Mouse (Mus musculus) MEL (cell line): Measurements from ENCODE around the gene Galntl6.

Experiments
- CHD1 ChIP-seq: IDR thresholded peaks from 2 replicates; pipeline ENCODE4 v1.6.1; 2012; ENCODE audit warnings: low read depth, mild to moderate bottlenecking, inconsistent platforms, low read length, improper control_type of control experiment
- JUND ChIP-seq: IDR thresholded peaks from 2 replicates; pipeline ENCODE4 v1.6.1; 2011; ENCODE audit warnings: low read depth, mild to moderate bottlenecking, improper control_type of control experiment, low read length
- TCF12 ChIP-seq: IDR thresholded peaks from 2 replicates; pipeline ENCODE4 v1.6.1; 2014; ENCODE audit warnings: low read depth, mild to moderate bottlenecking, inconsistent platforms, low read length, improper control_type of control experiment, moderate library complexity

- TF ChIP-seq TCF12 (no peak), JUND (no peak), CHD1 (no peak)
These were observed 390.5 kb downstream of the Galntl6 start for GRCm38 (mm10) chr8:58521932-58522331.
